Mouse (Mus musculus) urinary bladder, adult 18-20 months (tissue): Measurements from ENCODE around the gene Ftcd.
A peak's percentile ranks its signal among the peaks of the same experiment; 100 is the strongest.

ENCODE experiments used
- DNase-seq, 2 experiments: peaks; one replicate each; pipeline ENCODE4 v3.0.0; 2022; ENCODE audit warnings: low spot score in 2 of 2, mixed read lengths in 2 of 2

Gene Ftcd

GRCm38 (mm10) chr10:76575374-76575773 lies at the start of gene Ftcd:
TSS of gene Ftcd (plus strand) at chr10:76575648.
- no peak for DNase-seq

- no peak for DNase-seq
Measured at GRCm38 (mm10) chr10:76530922-76531321, 44.5 kb upstream of the Ftcd start.

GRCm38 (mm10) chr10:76531375-76531774 lies 44.1 kb upstream of the Ftcd start, which contains the start of gene Lss:
TSS of gene Lss (plus strand) at chr10:76531588.
- DNase-seq = peak; percentile 91 to 95

GRCm38 (mm10) chr10:76531828-76532227 lies 43.6 kb upstream of the Ftcd start:
- DNase-seq = no peak

GRCm38 (mm10) chr10:76535526-76535925 lies 39.9 kb upstream of the Ftcd start:
- DNase-seq = no peak

GRCm38 (mm10) chr10:76537619-76538018 lies 37.8 kb upstream of the Ftcd start:
- no peak for DNase-seq

- no peak for DNase-seq
Measured at GRCm38 (mm10) chr10:76541336-76542085, 33.9 kb upstream of the Ftcd start.

- DNase-seq = no peak
Measured at GRCm38 (mm10) chr10:76542636-76543375, 32.6 kb upstream of the Ftcd start.

GRCm38 (mm10) chr10:76546566-76546965 lies 28.9 kb upstream of the Ftcd start:
- no peak for DNase-seq

- no peak for DNase-seq
Measured at GRCm38 (mm10) chr10:76548218-76548617, 27.2 kb upstream of the Ftcd start.

- DNase-seq = no peak
Measured at GRCm38 (mm10) chr10:76550458-76550857, 25.0 kb upstream of the Ftcd start.

- DNase-seq = no peak
Measured at GRCm38 (mm10) chr10:76551556-76551955, 23.9 kb upstream of the Ftcd start.

- no peak for DNase-seq
Measured at GRCm38 (mm10) chr10:76554061-76554460, 21.4 kb upstream of the Ftcd start.

GRCm38 (mm10) chr10:76561972-76562371 lies 13.5 kb upstream of the Ftcd start, which contains the start of gene Spatc1l:
TSS of gene Spatc1l (plus strand) at chr10:76562272.
- no peak for DNase-seq

- no peak for DNase-seq
Measured at GRCm38 (mm10) chr10:76569996-76570685, 5.3 kb upstream of the Ftcd start.

GRCm38 (mm10) chr10:76571070-76571469 lies 4.4 kb upstream of the Ftcd start:
- DNase-seq = no peak

- DNase-seq = no peak
Measured at GRCm38 (mm10) chr10:76572151-76572550, 3.3 kb upstream of the Ftcd start.

- DNase-seq = no peak
Measured at GRCm38 (mm10) chr10:76576920-76577319, 1.5 kb downstream of the Ftcd start.

GRCm38 (mm10) chr10:76584138-76584537 lies 8.7 kb downstream of the Ftcd start:
- DNase-seq = no peak

GRCm38 (mm10) chr10:76586190-76586589 lies 10.7 kb downstream of the Ftcd start:
- DNase-seq = no peak

- DNase-seq = no peak
Measured at GRCm38 (mm10) chr10:76590197-76590596, 14.7 kb downstream of the Ftcd start.

GRCm38 (mm10) chr10:76596338-76596737 lies 20.9 kb downstream of the Ftcd start:
- no peak for DNase-seq
